In genomic region chr10:42987594-42988052, GRCm38 (mm10) we compare ENCODE assay signal across 8 mouse cellular contexts.
DNase-seq lines count a peak whose midpoint lies in the region; ATAC-seq lines count a peak whose summit lies in the region.

No protein-coding gene starts in this region.

- peak; percentile 65 for DNase-seq in CD4-positive, CD25-positive, alpha-beta regulatory T cell, adult 2 months (ENCODE audit: low read depth, low spot score)
- DNase-seq in ZHBTc4 (ENCODE audit: low read depth, low spot score), result peak; percentile 64
- DNase-seq in neural tube, embryonic 11.5 days (ENCODE audit: low spot score), result peak; percentile 65
- DNase-seq in frontal cortex, postnatal 36 days (ENCODE audit: low spot score in 2 of 2), result no peak

- no peak overlapping the region for H3K4me2 ChIP-seq in forebrain, embryonic 13.5 days
- no peak overlapping the region for H3K4me2 ChIP-seq in hindbrain, embryonic 13.5 days
- no peak overlapping the region for H3K4me2 ChIP-seq in limb, embryonic 15.5 days
- no peak overlapping the region for H3K4me2 ChIP-seq in neural tube, embryonic 11.5 days (ENCODE audit: low read depth)

- H3K27ac ChIP-seq in forebrain, embryonic 13.5 days, result no peak overlapping the region
- H3K27ac ChIP-seq in hindbrain, embryonic 13.5 days, result no peak overlapping the region
- H3K27ac ChIP-seq in limb, embryonic 15.5 days, result no peak overlapping the region
- no peak overlapping the region for H3K27ac ChIP-seq in neural tube, embryonic 11.5 days (ENCODE audit: low read depth, low read length)

- no peak overlapping the region for H3K4me3 ChIP-seq in forebrain, embryonic 13.5 days
- H3K4me3 ChIP-seq in hindbrain, embryonic 13.5 days, result no peak overlapping the region
- H3K4me3 ChIP-seq in limb, embryonic 15.5 days, result no peak overlapping the region
- H3K4me3 ChIP-seq in neural tube, embryonic 11.5 days (ENCODE audit: low read depth, low read length), result no peak overlapping the region

- H3K4me1 ChIP-seq in forebrain, embryonic 13.5 days, result 0 out of 2 replicates have a peak, but pooled peaks cover 6% of the 10 kb centered on the region
- peaks cover 25% of the 10 kb centered on the region for H3K4me1 ChIP-seq in hindbrain, embryonic 13.5 days (replicated peaks)
- peaks cover 13% of the 10 kb centered on the region; the same call in 1 of the 2 replicates for H3K4me1 ChIP-seq in limb, embryonic 15.5 days
- H3K4me1 ChIP-seq in neural tube, embryonic 11.5 days (ENCODE audit: control insufficient read depth, insufficient read depth, low read length), result no peaks in the 10 kb centered on the region

- peak; percentile 54 for ATAC-seq in forebrain, embryonic 13.5 days
- peak; percentile 52; the same call in 1 of the 2 replicates for ATAC-seq in hindbrain, embryonic 13.5 days (ENCODE audit: low FRiP score)
- ATAC-seq in limb, embryonic 15.5 days (ENCODE audit: insufficient number of reproducible peaks, low FRiP score, low TSS enrichment, low read depth), result peak; percentile 51; the same call in 1 of the 2 replicates
- peak; percentile 62 for ATAC-seq in neural tube, embryonic 11.5 days (ENCODE audit: insufficient read depth, low FRiP score, low TSS enrichment)
- ATAC-seq in frontal cortex, adult (ENCODE audit: low TSS enrichment), result no peak

- no peaks in the 10 kb centered on the region for H3K9me3 ChIP-seq in forebrain, embryonic 13.5 days (replicated peaks)
- H3K9me3 ChIP-seq in hindbrain, embryonic 13.5 days, result no peaks in the 10 kb centered on the region
- H3K9me3 ChIP-seq in limb, embryonic 15.5 days, result no peaks in the 10 kb centered on the region
- H3K9me3 ChIP-seq in neural tube, embryonic 11.5 days (ENCODE audit: control insufficient read depth, low read length), result no peaks in the 10 kb centered on the region

- no peaks in the 10 kb centered on the region for H3K36me3 ChIP-seq in forebrain, embryonic 13.5 days (ENCODE audit: poor library complexity, severe bottlenecking)
- H3K36me3 ChIP-seq in hindbrain, embryonic 13.5 days, result no peaks in the 10 kb centered on the region
- no peaks in the 10 kb centered on the region for H3K36me3 ChIP-seq in limb, embryonic 15.5 days
- H3K36me3 ChIP-seq in neural tube, embryonic 11.5 days (ENCODE audit: control insufficient read depth, insufficient read depth, low read length), result no peaks in the 10 kb centered on the region

- WGBS in forebrain, embryonic 13.5 days, result 16% methylated on average over 6 of the region's 6 CpGs
- 25% methylated on average over 6 of the region's 6 CpGs for WGBS in hindbrain, embryonic 13.5 days
- 18% methylated on average over 6 of the region's 6 CpGs for WGBS in limb, embryonic 15.5 days
- 18% methylated on average over 6 of the region's 6 CpGs for WGBS in neural tube, embryonic 11.5 days

- H3K27me3 ChIP-seq in forebrain, embryonic 13.5 days, result no peaks in the 10 kb centered on the region
- peaks cover 8% of the 10 kb centered on the region; the same call in 1 of the 2 replicates for H3K27me3 ChIP-seq in hindbrain, embryonic 13.5 days
- peaks cover 16% of the 10 kb centered on the region for H3K27me3 ChIP-seq in limb, embryonic 15.5 days
- H3K27me3 ChIP-seq in neural tube, embryonic 11.5 days (ENCODE audit: control insufficient read depth, insufficient read depth, low read length), result no peaks in the 10 kb centered on the region

- no peak overlapping the region for H3K9ac ChIP-seq in forebrain, embryonic 13.5 days
- H3K9ac ChIP-seq in hindbrain, embryonic 13.5 days, result no peak overlapping the region
- no peak overlapping the region for H3K9ac ChIP-seq in limb, embryonic 15.5 days
- no peak overlapping the region for H3K9ac ChIP-seq in neural tube, embryonic 11.5 days (ENCODE audit: low read length)

Comparison
In these comparisons a context has a peak if more than half of its experiments do, and no peak if none do; other contexts are left out.
1. DNase-seq: peak in CD4-positive, CD25-positive, alpha-beta regulatory T cell, adult 2 months (single experiment), ZHBTc4 (single experiment) and neural tube, embryonic 11.5 days (single experiment); none in frontal cortex, postnatal 36 days (0 of 2).